Mouse (Mus musculus) midbrain, embryonic 14.5 days (tissue): Measurements from ENCODE around the gene Rnft1. TPM values are rescaled to one million over a fixed set of nuclear protein-coding genes. Genes with fewer than 3 reads are reported as not detected.

Experiments used
- ATAC-seq: fragments of 200-750 bp; cut with Nextera tagmentation; 2 replicates; pipeline ENCODE4 v1.8.0; 2017; ENCODE audit warnings: moderate number of reproducible peaks, moderate library complexity; ENCODE audit not compliant: low FRiP score, low TSS enrichment
- DNase-seq: peaks from one replicate; pipeline ENCODE4 v3.0.0-alpha.2; 2015
- H3K27ac ChIP-seq: fragments of 300-500 bp; sonication (generic); replicated peaks from 2 replicates; pipeline ENCODE4 v1.5.1; 2014; ENCODE audit warnings: mild to moderate bottlenecking, low read depth, low read length, moderate library complexity
- H3K27me3 ChIP-seq: fragments of 300-500 bp; sonication (generic); 2 replicates; pipeline ENCODE4 v1.6.1; 2014; ENCODE audit warnings: low read length, control low read depth, mixed read lengths; ENCODE audit not compliant: control insufficient read depth, insufficient read depth
- H3K36me3 ChIP-seq: fragments of 300-500 bp; sonication (generic); 2 replicates; pipeline ENCODE4 v1.6.1; 2014; ENCODE audit warnings: low read length, control low read depth; ENCODE audit not compliant: control insufficient read depth, insufficient read depth
- H3K4me1 ChIP-seq: fragments of 300-500 bp; sonication (generic); 2 replicates; pipeline ENCODE4 v1.6.1; 2014; ENCODE audit warnings: mild to moderate bottlenecking, antibody characterized with exemption, low read length, control low read depth; ENCODE audit not compliant: control insufficient read depth, insufficient read depth
- H3K4me2 ChIP-seq: fragments of 300-500 bp; sonication (generic); 2 replicates; pipeline ENCODE4 v1.6.1; 2014; ENCODE audit warnings: mild to moderate bottlenecking, low read length, moderate library complexity
- H3K4me3 ChIP-seq: fragments of 300-500 bp; sonication (generic); replicated peaks from 2 replicates; pipeline ENCODE4 v1.5.1; 2014; ENCODE audit warnings: low read depth, low read length
- H3K9ac ChIP-seq: fragments of 300-500 bp; sonication (generic); replicated peaks from 2 replicates; pipeline ENCODE4 v1.6.1; 2014; ENCODE audit warnings: mild to moderate bottlenecking, low read length, moderate library complexity
- H3K9me3 ChIP-seq: fragments of 300-500 bp; sonication (generic); 2 replicates; pipeline ENCODE4 v1.6.1; 2016; ENCODE audit warnings: low read length, control low read depth, mixed read lengths; ENCODE audit not compliant: control insufficient read depth
- WGBS: fragments of 180-500 bp; shearing (Covaris S2); extraction: QIAGEN DNeasy Blood & Tissue Kit; methylation state at CpG from one replicate; pipeline ENCODE4 v1.1.7; 2014; 5-methylcytosine and 5-hydroxymethylcytosine counted together
- polyA plus RNA-seq: library from polyadenylated mRNA; unstranded; fragments of >200 nt; fragmentation: Nextera tagmentation; extraction: Ambion mirVana; gene quantifications from 2 replicates; pipeline ENCODE4 v1.2.1, GENCODE M21; 2014

Rnft1 gene
- polyA plus RNA-seq, 1 experiment from 2014 or later: 14.1 TPM

GRCm38 (mm10) chr11:86468345-86468744 is 16.1 kb upstream of the Rnft1 start:
- Histone ChIP-seq H3K27me3 (no peaks in the 10 kb centered on the region), H3K9ac (no peak overlapping the region), H3K9me3 (no peaks in the 10 kb centered on the region), H3K4me1 (peaks cover 9% of the 10 kb centered on the region; the same call in 1 of the 2 replicates), H3K4me3 (no peak overlapping the region), H3K27ac (no peak overlapping the region), H3K36me3 (no peaks in the 10 kb centered on the region), H3K4me2 (no peak overlapping the region)
- DNase-seq (peak; percentile 40), ATAC-seq (no peak)
- 83% methylated on average over 8 of the region's 8 CpGs for WGBS

DNA sequence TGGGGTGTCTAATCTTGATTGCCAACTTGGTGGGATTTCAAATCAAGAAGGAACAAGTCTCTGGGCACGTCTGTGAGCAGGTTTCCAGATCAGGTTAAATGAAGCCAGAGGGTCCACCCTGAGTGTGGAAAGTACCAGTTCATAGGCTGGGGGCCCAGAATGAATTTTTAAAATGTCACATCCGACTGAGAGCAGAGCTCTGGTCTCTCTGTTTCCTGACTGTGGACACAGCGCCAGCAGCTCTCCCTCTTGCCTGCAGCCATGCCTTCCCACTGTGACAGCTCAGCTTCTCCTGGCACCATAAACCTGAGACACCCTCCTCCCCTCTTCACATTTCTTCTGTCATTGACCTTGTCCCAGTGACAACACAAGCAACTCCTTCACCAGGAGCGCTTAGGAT is 15.5 kb upstream of the Rnft1 start:
- Histone ChIP-seq H3K9me3 (no peaks in the 10 kb centered on the region), H3K4me3 (no peak overlapping the region), H3K4me2 (no peak overlapping the region), H3K9ac (no peak overlapping the region), H3K27me3 (no peaks in the 10 kb centered on the region), H3K4me1 (peaks cover 9% of the 10 kb centered on the region; the same call in 1 of the 2 replicates), H3K27ac (no peak overlapping the region), H3K36me3 (no peaks in the 10 kb centered on the region)
- 71% methylated on average over 4 of the region's 4 CpGs for WGBS
- no peak for ATAC-seq
- no peak for DNase-seq

DNA sequence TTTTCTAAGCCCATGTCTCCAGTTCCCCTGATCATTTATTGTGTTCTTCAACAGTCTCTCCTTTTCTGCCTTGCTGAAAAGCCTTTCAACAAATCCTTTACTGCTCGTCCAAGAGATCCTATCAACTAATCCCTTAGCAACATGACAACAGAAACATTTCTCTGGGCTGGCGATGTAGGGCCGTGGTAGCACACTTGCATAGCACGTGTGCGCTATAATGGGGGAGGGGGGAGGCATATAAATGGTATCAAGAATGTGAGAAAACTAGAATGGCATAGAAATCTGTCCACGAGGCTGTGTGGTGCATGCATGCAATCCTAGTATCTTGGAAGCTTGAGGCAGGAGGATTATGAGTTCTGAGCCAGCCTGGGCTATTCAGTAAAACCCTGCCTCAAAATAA is 12.7 kb upstream of the Rnft1 start:
- DNase-seq (peak; percentile 65), ATAC-seq (no peak; the same call in 1 of the 2 replicates)
- 11% methylated on average over 6 of the region's 6 CpGs for WGBS
- Histone ChIP-seq H3K4me1 (peaks cover 9% of the 10 kb centered on the region; the same call in 1 of the 2 replicates), H3K27ac (no peak overlapping the region), H3K4me3 (no peak overlapping the region), H3K9ac (no peak overlapping the region), H3K36me3 (no peaks in the 10 kb centered on the region), H3K27me3 (no peaks in the 10 kb centered on the region), H3K4me2 (no peak overlapping the region), H3K9me3 (no peaks in the 10 kb centered on the region)

GRCm38 (mm10) chr11:86472771-86473171 is 11.7 kb upstream of the Rnft1 start:
- Histone ChIP-seq H3K4me2 (peak overlapping the region; percentile 28), H3K4me3 (no peak overlapping the region), H3K9ac (no peak overlapping the region), H3K36me3 (no peaks in the 10 kb centered on the region), H3K27ac (peak overlapping the region; percentile 57; the same call in 1 of the 2 replicates), H3K9me3 (no peaks in the 10 kb centered on the region), H3K4me1 (peaks cover 9% of the 10 kb centered on the region; the same call in 1 of the 2 replicates), H3K27me3 (no peaks in the 10 kb centered on the region)
- 47% methylated on average over 7 of the region's 7 CpGs for WGBS
- peak; percentile 35 for DNase-seq
- no peak for ATAC-seq

DNA sequence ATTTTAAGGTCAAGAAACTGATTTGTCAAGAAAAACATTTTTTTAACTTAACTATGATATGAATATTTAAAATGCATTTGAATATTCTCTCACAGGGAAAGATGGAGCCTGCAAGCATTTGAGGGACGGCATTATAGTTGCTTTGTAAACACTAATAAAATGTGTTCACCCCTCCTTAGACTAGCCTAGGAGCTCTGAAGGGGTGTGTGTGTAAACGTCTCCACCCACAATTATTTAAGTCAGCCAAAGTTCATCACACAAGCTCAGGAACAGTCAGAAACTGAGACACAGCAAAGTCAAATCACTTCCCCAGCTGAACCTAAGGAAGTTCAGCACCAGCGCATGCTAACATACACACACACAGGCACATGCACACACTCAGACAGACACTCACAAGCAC is 10.9 kb upstream of the Rnft1 start:
- ATAC-seq (no peak), DNase-seq (no peak)
- Histone ChIP-seq H3K36me3 (no peaks in the 10 kb centered on the region), H3K27me3 (no peaks in the 10 kb centered on the region), H3K4me3 (no peak overlapping the region), H3K9ac (no peak overlapping the region), H3K9me3 (no peaks in the 10 kb centered on the region), H3K4me2 (no peak overlapping the region; the same call in 1 of the 2 replicates), H3K27ac (no peak overlapping the region), H3K4me1 (peaks cover 9% of the 10 kb centered on the region; the same call in 1 of the 2 replicates)
- 71% methylated on average over 3 of the region's 3 CpGs for WGBS

DNA sequence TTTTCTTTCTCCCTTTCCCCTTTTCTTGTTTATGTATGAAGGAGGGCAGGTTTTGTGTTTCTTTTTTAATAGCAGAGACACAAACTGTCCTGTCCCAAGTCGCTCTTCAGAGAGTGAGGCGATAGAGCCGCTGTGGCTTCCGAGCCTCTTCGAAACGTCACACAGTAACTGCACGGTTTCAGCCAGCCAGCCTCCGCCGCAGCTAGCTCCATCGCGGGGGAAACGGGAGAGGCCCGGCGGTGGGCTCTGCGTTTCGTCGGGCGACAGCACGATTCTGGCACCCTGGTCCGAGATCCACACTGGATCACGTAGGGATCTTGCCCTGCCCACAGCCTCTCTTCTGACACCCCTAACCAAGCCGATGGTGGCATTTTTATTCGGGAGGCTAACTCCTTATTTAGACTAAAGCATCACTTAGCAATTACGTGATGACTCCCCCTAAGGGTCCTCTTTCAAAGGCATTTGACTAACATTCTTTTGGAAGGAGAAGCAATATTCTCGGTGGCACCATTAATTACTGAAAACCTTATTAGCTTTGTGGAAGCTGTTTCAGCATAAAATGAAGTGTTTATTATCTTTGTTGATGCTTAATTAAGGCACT is 553 bp downstream of the Rnft1 start:
- Histone ChIP-seq H3K9me3 (no peaks in the 10 kb centered on the region), H3K27ac (peak overlapping the region; percentile 80), H3K9ac (peak overlapping the region; percentile 68), H3K4me2 (peak overlapping the region; percentile 74), H3K4me3 (peak overlapping the region; percentile 63), H3K36me3 (peaks cover 8% of the 10 kb centered on the region), H3K4me1 (peaks cover 8% of the 10 kb centered on the region), H3K27me3 (no peaks in the 10 kb centered on the region)
- ATAC-seq (peak; percentile 49; the same call in 1 of the 2 replicates), DNase-seq (peak; percentile 79)
- WGBS: 0% methylated on average over 25 of the region's 25 CpGs

GRCm38 (mm10) chr11:86490782-86491181 is 6.3 kb downstream of the Rnft1 start:
- Histone ChIP-seq H3K9ac (no peak overlapping the region), H3K36me3 (peaks cover 28% of the 10 kb centered on the region), H3K27ac (no peak overlapping the region), H3K4me3 (no peak overlapping the region), H3K4me1 (peaks cover 4% of the 10 kb centered on the region), H3K27me3 (no peaks in the 10 kb centered on the region), H3K9me3 (no peaks in the 10 kb centered on the region), H3K4me2 (no peak overlapping the region)
- ATAC-seq (no peak), DNase-seq (no peak)
- WGBS: 97% methylated on average over 1 of the region's 1 CpGs

- ATAC-seq (no peak), DNase-seq (no peak)
- Histone ChIP-seq H3K4me1 (no peaks in the 10 kb centered on the region), H3K4me2 (no peak overlapping the region), H3K9ac (no peak overlapping the region), H3K9me3 (no peaks in the 10 kb centered on the region), H3K36me3 (peaks cover 42% of the 10 kb centered on the region), H3K27ac (no peak overlapping the region), H3K27me3 (no peaks in the 10 kb centered on the region), H3K4me3 (no peak overlapping the region)
- WGBS: 98% methylated on average over 1 of the region's 1 CpGs
Measured at GRCm38 (mm10) chr11:86497356-86497755, 12.9 kb downstream of the Rnft1 start.

DNA sequence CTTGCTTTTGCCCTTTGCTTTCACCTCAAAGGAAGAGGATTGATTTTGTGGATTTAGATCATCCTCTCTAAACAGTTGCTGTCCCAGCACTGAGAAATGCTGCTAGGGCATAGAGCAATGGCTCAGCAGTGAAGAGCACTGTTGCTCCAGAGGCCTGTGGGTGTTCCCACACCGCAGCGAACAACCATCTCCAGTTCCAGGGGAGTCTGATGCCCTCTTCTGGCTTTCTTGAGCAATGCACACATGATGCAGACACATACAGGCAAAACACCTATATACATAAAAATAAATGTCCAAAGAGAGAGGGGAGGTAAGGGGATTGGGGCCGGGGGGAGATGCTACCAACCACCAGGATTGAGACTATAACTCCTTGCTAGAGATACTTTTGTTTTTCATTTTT is 13.5 kb downstream of the Rnft1 start:
- Histone ChIP-seq H3K27me3 (no peaks in the 10 kb centered on the region), H3K27ac (no peak overlapping the region), H3K4me1 (no peaks in the 10 kb centered on the region), H3K36me3 (peaks cover 47% of the 10 kb centered on the region), H3K9me3 (no peaks in the 10 kb centered on the region), H3K4me3 (no peak overlapping the region), H3K9ac (no peak overlapping the region), H3K4me2 (no peak overlapping the region)
- 76% methylated on average over 3 of the region's 3 CpGs for WGBS
- DNase-seq (no peak), ATAC-seq (no peak)
